Mouse (Mus musculus) myocyte (in vitro differentiated cells): ENCODE measurements around the gene Als2.

Experiments
- E2F4 ChIP-seq: IDR thresholded peaks from one replicate; pipeline ENCODE4 v1.6.1; 2011; ENCODE audit warnings: mild to moderate bottlenecking, control low read depth, moderate library complexity; ENCODE audit not compliant: insufficient read depth
- MYOG ChIP-seq, 3 experiments: IDR thresholded peaks; one replicate each; pipeline ENCODE4 v1.6.1; 2011; ENCODE audit warnings: control low read depth in 2 of 3, low read depth in 2 of 3, mild to moderate bottlenecking in 2 of 3; ENCODE audit not compliant: insufficient read length in 2 of 3, control insufficient read depth in 1 of 3, insufficient read depth in 1 of 3
- POLR2A ChIP-seq: IDR thresholded peaks from one replicate; pipeline ENCODE4 v1.6.1; 2011; ENCODE audit warnings: low read depth, mild to moderate bottlenecking, control low read depth, moderate library complexity; ENCODE audit not compliant: insufficient read length
- SRF ChIP-seq: IDR thresholded peaks from one replicate; pipeline ENCODE4 v1.6.1; 2011; ENCODE audit warnings: low read depth; ENCODE audit not compliant: control insufficient read depth, insufficient read length
- TCF12 ChIP-seq: IDR thresholded peaks from one replicate; pipeline ENCODE4 v1.6.1; 2011; ENCODE audit warnings: mild to moderate bottlenecking, control low read depth; ENCODE audit not compliant: poor library complexity, insufficient read depth, severe bottlenecking
- TCF3 ChIP-seq: IDR thresholded peaks from one replicate; pipeline ENCODE4 v1.6.1; 2011; ENCODE audit warnings: low read depth, control low read depth; ENCODE audit not compliant: insufficient read length
- USF1 ChIP-seq: IDR thresholded peaks from one replicate; pipeline ENCODE4 v1.6.1; 2011; ENCODE audit warnings: low read depth, mild to moderate bottlenecking, control low read depth, moderate library complexity

GRCm38 (mm10) chr1:59162309-59163024, 74.6 kb downstream of the Als2 start:
- TF ChIP-seq POLR2A (no peak), MYOG (IDR thresholded peaks at IDR 0.05; ENCODE audit: control insufficient read depth in 1 of 3, insufficient read depth in 1 of 3, insufficient read length in 2 of 3, low read depth in 2 of 3) (no peak), USF1 (no peak), TCF3 (no peak), SRF (no peak), TCF12 (no peak), E2F4 (no peak)
